Mouse (Mus musculus): ENCODE results near the gene Pik3r1. TPM values are rescaled to one million over a fixed set of nuclear protein-coding genes. Genes with fewer than 3 reads are reported as not detected.

The Pik3r1 gene
- polyA plus RNA-seq (2017; shearing (Covaris generic)), result 10 to 100 TPM; 78.0 to 94.8 (median 90.1) TPM

DNA sequence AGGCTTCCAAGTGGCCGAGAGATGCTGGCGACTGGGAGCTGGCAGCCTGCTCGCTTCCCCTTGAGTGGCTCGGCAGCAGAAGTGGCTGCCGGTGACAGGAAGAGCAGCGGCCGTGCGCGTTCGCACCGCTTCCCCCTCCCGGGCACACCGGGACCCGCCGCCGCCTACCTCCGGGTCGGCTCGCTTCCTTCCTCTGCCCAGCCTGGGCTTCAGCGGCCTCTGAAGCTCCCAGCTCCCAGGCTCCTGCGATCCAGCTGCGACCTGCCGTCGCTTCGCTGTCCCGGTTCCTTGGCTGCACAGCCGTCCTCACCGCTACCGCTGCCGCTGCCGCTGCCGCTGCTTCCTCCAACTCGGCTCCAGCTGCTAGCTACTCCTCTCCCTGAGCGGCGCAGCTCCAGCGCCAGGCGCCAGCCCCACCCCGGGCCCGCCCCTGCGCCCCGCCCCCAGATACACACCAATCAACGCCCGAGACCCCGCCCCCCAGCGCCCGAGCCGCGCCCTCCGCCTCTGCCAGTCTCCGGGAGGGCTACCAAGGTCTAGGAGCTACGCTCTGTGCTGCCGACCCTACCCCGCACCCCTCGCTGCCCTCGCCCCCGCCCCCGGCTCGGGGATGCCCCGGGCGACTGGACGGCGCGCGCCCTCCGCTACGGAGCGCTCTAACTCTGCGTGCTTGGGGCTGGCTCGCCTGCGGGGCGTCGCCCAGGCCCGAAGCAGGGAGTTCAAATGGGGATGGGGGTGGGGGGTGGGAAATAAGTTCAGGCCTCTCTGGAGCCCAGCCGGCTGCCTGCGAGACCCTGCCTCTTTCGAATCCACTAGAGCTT is at the start of gene Pik3r1:
Gene Pik3r1 (minus strand): TSS at position 409 of the 821 bp plus-strand sequence.
- peak; percentile 81 for ATAC-seq

GRCm38 (mm10) chr13:101813267-101813900 is 45.4 kb upstream of the Pik3r1 start:
- ATAC-seq, result no peak

GRCm38 (mm10) chr13:101812341-101812740 is 44.3 kb upstream of the Pik3r1 start:
- no peak for ATAC-seq

GRCm38 (mm10) chr13:101811882-101812281 is 43.9 kb upstream of the Pik3r1 start:
- no peak for ATAC-seq

DNA sequence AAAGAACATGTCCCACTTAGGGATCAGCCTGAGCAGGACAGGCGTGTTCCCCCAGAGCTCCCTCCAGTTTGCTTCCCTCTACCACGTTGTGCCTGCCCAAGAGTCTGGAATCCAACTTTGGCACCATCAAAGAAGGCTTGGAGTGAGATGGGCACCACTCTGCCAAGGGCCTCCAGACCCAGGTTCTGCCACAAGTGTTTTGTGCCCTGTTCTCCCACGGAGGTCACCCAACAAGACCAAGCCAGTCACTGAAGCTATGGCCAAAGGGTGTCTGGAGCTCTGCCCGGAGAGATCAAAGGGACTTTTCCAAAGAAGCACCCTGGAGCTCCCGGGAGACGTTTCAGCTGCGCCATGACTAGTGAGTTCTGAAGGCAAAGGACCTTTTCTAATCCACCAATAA is 42.6 kb upstream of the Pik3r1 start:
- no peak for ATAC-seq

- ATAC-seq, result no peak
Measured at GRCm38 (mm10) chr13:101809796-101810195, 41.8 kb upstream of the Pik3r1 start.

GRCm38 (mm10) chr13:101805559-101806091 is 37.6 kb upstream of the Pik3r1 start:
- no peak for ATAC-seq

- ATAC-seq, result peak; percentile 23
Measured at GRCm38 (mm10) chr13:101801372-101802186, 33.6 kb upstream of the Pik3r1 start.

DNA sequence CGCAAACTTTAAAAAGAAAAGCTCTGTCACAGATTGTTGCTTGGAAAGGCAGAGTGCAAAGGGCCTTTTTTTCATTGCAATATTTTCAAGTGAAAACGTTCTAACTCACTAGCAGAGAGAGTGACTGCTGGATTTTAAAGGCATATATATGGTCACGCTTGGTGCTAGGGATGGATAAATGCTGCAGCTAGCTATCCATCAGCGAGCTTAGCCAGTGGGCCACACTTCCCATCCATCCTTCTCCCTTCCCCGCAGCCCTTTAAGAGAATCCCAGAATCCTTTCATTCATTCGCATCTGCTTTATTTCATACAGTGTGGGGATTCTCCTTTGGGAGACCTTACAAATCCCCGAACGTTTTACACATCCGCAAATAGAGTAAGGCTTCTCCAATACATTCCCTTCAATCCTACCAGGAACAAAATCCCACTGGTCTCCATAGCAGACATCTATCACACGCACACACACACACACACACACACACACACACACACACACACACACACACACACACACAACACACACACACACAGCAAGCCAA is 32.9 kb upstream of the Pik3r1 start:
- ATAC-seq, result no peak

- no peak for ATAC-seq
Measured at GRCm38 (mm10) chr13:101800021-101800596, 32.1 kb upstream of the Pik3r1 start.

GRCm38 (mm10) chr13:101799318-101799717 is 31.3 kb upstream of the Pik3r1 start:
- no peak for ATAC-seq

DNA sequence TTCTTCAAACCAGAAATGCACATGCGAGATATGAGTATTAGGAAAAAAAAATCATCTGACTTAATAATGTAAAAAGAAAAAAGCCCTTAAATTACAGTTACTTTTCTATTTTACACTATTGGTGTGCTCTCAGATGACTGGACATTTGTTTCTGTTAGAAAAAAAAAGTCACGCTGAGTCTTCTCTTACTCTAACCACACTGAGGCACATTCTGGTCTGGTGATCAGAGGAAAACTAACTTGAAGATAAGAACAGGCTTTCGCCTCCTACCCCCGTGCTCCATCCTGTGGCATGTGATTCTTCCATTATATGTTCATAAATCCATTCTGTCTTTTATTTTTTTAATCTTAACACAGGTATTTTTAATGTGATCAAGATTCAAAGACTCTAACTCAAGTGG is 30.5 kb upstream of the Pik3r1 start:
- no peak for ATAC-seq

GRCm38 (mm10) chr13:101796983-101797382 is 29.0 kb upstream of the Pik3r1 start:
- ATAC-seq, result peak; percentile 77

DNA sequence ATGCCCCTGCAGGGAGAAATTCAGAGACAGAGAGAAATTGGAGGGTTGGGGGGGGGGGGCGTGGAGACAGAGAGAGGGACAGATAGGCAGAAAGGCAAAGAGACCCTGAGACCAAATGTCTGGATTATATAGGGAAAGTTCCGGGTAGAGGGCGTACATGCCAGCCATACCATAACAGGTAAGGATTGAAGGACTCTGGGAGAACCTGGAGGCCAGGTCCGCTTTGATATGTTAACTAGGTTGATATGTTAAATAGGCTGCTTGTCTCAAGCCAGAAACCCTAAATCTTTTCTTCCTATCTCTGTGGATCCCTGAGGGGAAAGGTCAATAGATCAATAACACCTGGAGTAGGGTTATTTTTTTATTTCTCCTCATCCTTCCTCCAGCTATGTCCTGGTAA is 17.7 kb upstream of the Pik3r1 start:
- ATAC-seq, result no peak

DNA sequence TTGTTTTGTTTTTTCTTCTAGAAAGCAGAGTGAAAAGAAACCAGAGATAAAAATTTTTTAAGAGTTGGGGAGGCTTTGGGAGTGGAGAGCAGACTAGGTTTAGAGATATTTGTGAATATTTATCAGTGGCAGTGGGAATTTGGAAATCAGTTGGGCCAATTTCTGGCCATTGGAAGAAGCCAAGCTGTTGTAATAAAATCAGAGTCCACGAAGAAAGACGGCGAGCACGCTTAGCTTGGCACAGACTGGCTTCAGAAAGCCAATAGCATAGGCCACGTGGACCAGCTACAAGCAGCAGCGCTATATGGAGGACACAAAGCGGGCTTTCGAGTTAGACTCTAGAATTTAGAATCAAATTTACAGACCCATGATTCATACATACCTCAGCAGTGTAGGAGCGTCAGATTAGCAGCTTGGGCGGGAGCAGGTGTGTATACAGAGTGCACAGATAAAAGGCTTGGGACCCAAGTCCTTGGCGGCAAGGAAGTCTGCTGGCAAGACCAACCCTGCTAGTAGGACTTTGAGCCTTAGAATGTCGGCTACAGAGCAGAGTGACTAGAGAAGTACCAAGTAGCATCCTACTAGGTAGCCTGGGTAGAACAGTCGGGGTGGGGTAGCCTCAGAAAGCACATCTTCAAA is 16.8 kb upstream of the Pik3r1 start:
- ATAC-seq, result no peak

- no peak for ATAC-seq
Measured at GRCm38 (mm10) chr13:101779011-101779410, 11.0 kb upstream of the Pik3r1 start.

DNA sequence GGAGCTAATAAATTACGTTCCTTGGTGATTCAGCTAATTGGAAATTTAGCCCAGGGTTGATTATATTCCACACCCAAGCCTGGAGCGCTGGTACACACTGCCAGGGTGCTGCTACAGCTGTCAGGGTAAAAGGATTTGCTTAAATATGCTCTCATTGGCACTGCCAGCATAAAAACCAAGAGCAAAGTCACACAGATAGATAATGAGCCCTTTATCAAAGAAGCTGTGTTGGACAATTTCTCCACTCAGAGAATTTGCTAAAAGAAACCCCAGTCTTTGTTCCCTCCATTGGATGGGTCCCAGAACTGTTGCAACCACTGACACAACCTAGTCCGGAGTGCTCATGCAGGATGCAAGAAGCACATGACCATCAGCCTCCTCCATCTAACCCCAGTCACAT is 9.8 kb upstream of the Pik3r1 start:
- no peak for ATAC-seq

DNA sequence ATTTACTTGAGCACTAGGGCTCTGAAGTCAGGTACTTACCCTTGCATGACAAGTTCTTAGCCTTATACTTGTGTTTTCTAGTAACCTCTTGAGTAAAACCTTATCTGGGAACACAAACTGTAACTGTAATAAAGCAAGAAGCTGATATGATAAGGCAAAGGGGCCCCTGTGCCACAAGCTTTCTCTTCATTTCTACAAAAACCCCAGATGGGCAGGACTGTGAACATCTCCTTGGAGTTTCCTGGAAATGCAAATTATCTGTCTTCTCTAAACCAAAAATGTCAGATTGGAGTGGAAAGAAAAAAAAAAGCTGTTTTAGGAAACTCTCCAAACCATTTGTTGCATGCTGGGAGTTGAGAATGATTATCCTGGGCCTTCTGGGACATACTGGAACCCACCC is 3.1 kb upstream of the Pik3r1 start:
- no peak for ATAC-seq

DNA sequence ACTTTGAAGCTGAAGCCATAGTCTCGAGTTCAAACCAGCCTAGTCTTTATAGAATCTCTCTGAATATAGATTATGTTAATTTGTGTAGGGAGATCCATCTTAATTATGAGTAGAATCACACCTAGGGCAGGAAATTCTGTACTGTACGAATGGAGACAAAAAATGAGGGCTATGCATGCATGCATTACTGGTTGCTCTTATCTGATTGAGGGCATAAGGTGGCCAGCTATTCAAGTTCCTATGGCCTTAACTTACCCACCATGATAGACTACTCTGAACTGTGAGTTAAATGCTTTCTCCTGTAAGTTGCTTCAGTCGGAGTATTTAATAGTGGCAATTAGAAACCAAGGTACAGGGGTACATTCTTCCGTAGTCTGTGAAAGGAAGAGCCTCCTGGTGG is 1.9 kb upstream of the Pik3r1 start:
- ATAC-seq, result no peak

GRCm38 (mm10) chr13:101768630-101768991 is 594 bp upstream of the Pik3r1 start:
- ATAC-seq, result no peak

DNA sequence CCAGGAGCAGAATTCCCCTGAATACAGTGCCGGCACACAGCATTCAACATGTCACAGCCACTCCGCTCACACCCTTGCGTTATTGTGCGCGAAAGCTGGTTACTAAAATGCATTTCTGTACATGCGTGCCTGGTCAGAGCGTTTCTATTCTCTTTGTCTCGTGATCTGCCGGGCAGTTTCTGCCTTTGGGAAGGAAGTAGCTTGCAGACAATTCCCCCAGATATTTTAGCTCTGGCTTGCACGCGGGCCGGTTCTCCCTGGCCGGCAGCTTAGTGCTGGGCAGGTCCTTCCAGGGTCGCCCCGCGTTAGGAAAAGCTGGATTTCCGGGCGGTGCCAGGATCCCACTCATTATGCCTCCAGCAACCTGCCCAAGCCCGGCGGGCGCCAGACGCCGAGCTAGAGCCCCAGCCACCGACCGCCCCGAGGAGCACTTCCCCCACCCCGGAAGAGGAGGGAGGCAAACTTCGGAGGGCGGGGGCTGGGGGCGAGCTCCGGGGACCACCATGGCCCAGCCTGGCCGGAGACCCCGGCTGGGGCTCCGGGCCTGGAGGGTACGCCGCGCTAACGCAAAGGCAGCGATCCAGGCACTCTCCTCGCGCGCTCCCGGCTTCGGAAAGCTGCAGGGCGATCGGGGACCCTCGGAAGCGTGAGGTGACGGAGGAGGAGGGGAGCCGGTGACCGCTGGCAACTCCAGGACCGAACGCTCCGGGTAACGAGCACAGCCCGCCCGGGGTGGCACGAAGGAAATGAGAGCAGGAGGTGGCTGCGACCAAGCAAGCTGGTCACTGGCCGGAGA is 806 bp downstream of the Pik3r1 start:
- peak; percentile 27 for ATAC-seq
